Mouse (Mus musculus): ENCODE results near the gene Bmpr1a.

DNA sequence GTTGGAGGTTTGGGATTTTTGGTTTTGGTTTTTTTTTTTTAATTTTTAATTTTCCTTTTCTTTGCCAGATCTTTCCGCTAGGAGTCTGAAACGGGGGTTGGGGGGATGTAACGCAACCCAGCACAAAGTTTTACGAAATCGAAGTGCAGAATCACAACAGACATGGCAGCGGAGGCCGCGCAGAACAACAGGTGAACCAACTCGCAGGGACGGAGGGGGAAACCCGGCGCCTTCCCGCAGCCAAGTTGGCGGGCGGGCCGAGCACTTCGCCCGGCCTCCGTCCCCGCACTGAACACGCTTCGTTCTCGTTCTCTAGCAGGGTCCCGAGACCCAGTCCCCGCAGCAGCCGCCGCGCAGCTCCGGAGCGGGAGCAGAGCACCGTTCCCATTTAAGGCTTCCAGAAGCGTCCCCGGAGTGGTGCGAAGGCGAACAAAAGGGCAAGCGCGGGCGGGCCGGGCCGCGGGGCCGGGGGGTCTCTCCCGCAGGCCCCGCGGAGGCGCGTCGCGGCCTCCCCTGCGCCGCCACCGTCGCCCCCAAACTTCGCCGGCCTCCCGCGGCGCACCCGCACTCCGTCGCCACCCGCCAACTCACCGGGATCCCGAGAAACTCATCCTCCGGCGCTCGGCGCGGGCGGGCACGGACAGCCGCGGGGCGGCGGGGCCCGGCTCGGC is 1.2 kb downstream of the Bmpr1a start:
- TF ChIP-seq CTCF (IDR thresholded peaks at IDR 0.05; ENCODE audit: low read depth, low read length) (no peak), POLR2A (IDR thresholded peaks at IDR 0.05; ENCODE audit: borderline replicate concordance, low read depth, low read length) (no peak)

All from bone marrow macrophage, adult 2 months (primary cell).